In genomic region chr8:121577751-121578675, GRCm38 (mm10) we compare ENCODE assay signal across 8 mouse cellular contexts. TPM values are rescaled to one million over a fixed set of nuclear protein-coding genes. Genes with fewer than 3 reads are reported as not detected.
DNase-seq lines count a peak whose midpoint lies in the region; ATAC-seq and TF ChIP-seq lines count a peak whose summit lies in the region.

No protein-coding gene starts in this region.

- TF ChIP-seq POLR2A in spleen, adult 2 months (IDR thresholded peaks at IDR 0.05; ENCODE audit: low read depth, low read length): no peak

- TF ChIP-seq CTCF in spleen, adult 2 months (IDR thresholded peaks at IDR 0.05; ENCODE audit: extremely low read depth, insufficient read depth, insufficient read length, insufficient replicate concordance): no peak

- no peaks in the 10 kb centered on the region for H3K9me3 ChIP-seq in hindbrain, embryonic 10.5 days

- peaks cover 10% of the 10 kb centered on the region; the same call in 1 of the 2 replicates for H3K4me1 ChIP-seq in spleen, adult 2 months (ENCODE audit: control insufficient read depth, insufficient read depth, insufficient read length)
- peaks cover 56% of the 10 kb centered on the region for H3K4me1 ChIP-seq in hindbrain, embryonic 10.5 days (replicated peaks)

- peak; percentile 54 for DNase-seq in cerebellum, adult 9-11 months
- DNase-seq in cerebellum, adult 11 months: no peak
- no peak for DNase-seq in spleen, adult 2 months (ENCODE audit: low read depth in 1 of 2, low spot score in 2 of 2)
- DNase-seq in spleen, adult 18-20 months: no peak
- DNase-seq in hindbrain, embryonic 10.5 days (ENCODE audit: low spot score): peak; percentile 42
- DNase-seq in urinary bladder, postnatal 36 days (ENCODE audit: low spot score in 2 of 2): no peak
- no peak for DNase-seq in adrenal gland, postnatal 14 days

- 2% methylated on average over 43 of the region's 44 CpGs for WGBS in spleen, adult 2 months
- WGBS in hindbrain, embryonic 10.5 days: 3% methylated on average over 44 of the region's 44 CpGs

- no peaks in the 10 kb centered on the region for H3K27me3 ChIP-seq in spleen, adult 2 months (ENCODE audit: control insufficient read depth, insufficient read depth, low read length)
- no peaks in the 10 kb centered on the region for H3K27me3 ChIP-seq in hindbrain, embryonic 10.5 days (ENCODE audit: insufficient read depth, poor library complexity, severe bottlenecking)

- no peaks in the 10 kb centered on the region for H3K36me3 ChIP-seq in spleen, adult 2 months (ENCODE audit: control insufficient read depth, insufficient read depth, low read length)
- no peaks in the 10 kb centered on the region for H3K36me3 ChIP-seq in hindbrain, embryonic 10.5 days

- ATAC-seq in megakaryocyte-erythroid progenitor cell, adult 5-6 weeks (replicated peaks; ENCODE audit: low FRiP score, low TSS enrichment, poor library complexity, severe bottlenecking): peak; percentile 27

- peak overlapping the region; percentile 75 for H3K4me3 ChIP-seq in spleen, adult 2 months (ENCODE audit: extremely low read depth, insufficient read depth, insufficient read length)
- peak overlapping the region; percentile 87 for H3K4me3 ChIP-seq in hindbrain, embryonic 10.5 days

- H3K27ac ChIP-seq in spleen, adult 2 months (ENCODE audit: insufficient read depth, low read length): peak overlapping the region; percentile 31; the same call in 1 of the 2 replicates
- peak overlapping the region; percentile 89 for H3K27ac ChIP-seq in hindbrain, embryonic 10.5 days

RNA-seq across cellular contexts. Expression of gene Fbxo31, which starts 0.6 kb away (rescaled TPM):
- polyA plus RNA-seq in spleen, adult 2 months (2012; rRNA removed): 22.5 and 30.2 TPM in 2 replicates
- 16.7 and 18.8 TPM in 2 replicates for polyA plus RNA-seq in hindbrain, embryonic 10.5 days (2016; fragmentation: Nextera tagmentation; extraction: Ambion mirVana)
- total RNA-seq in megakaryocyte-erythroid progenitor cell, adult 5-6 weeks (2014; fragmentation: Nextera tagmentation): 16.1 and 28.2 TPM in 2 replicates
- total RNA-seq in megakaryocyte-erythroid progenitor cell, adult 5-6 weeks (2017): 7.8 and 9.5 TPM in 2 replicates
- 37.2 and 66.1 TPM in 2 replicates for total RNA-seq in adrenal gland, postnatal 14 days (2021)

RNA-seq across cellular contexts. Expression of gene Map1lc3b, which starts 12.1 kb away (rescaled TPM):
- 50.0 and 52.4 TPM in 2 replicates for polyA plus RNA-seq in spleen, adult 2 months (2012; rRNA removed)
- polyA plus RNA-seq in hindbrain, embryonic 10.5 days (2016; fragmentation: Nextera tagmentation; extraction: Ambion mirVana): 222 and 268 TPM in 2 replicates
- 59.8 and 72.6 TPM in 2 replicates for total RNA-seq in megakaryocyte-erythroid progenitor cell, adult 5-6 weeks (2014; fragmentation: Nextera tagmentation)
- total RNA-seq in megakaryocyte-erythroid progenitor cell, adult 5-6 weeks (2017): 49.2 and 80.3 TPM in 2 replicates
- 137 and 170 TPM in 2 replicates for total RNA-seq in adrenal gland, postnatal 14 days (2021)

RNA-seq across cellular contexts. Expression of gene 1700018B08Rik, which starts 33.9 kb away (rescaled TPM):
- polyA plus RNA-seq in spleen, adult 2 months (2012; rRNA removed): not detected in 2 replicates
- polyA plus RNA-seq in hindbrain, embryonic 10.5 days (2016; fragmentation: Nextera tagmentation; extraction: Ambion mirVana): 0.17 TPM in 1 of 2 replicates, not detected in the other
- not detected in 2 replicates for total RNA-seq in megakaryocyte-erythroid progenitor cell, adult 5-6 weeks (2014; fragmentation: Nextera tagmentation)
- not detected in 2 replicates for total RNA-seq in megakaryocyte-erythroid progenitor cell, adult 5-6 weeks (2017)
- not detected in 2 replicates for total RNA-seq in adrenal gland, postnatal 14 days (2021)

Comparison
In these comparisons a context has a peak if more than half of its experiments do, and no peak if none do; other contexts are left out.
1. DNase-seq: peak in cerebellum, adult 9-11 months (single experiment) and hindbrain, embryonic 10.5 days (single experiment); none in cerebellum, adult 11 months (single experiment), spleen, adult 2 months (0 of 2), spleen, adult 18-20 months (0 of 2), urinary bladder, postnatal 36 days (0 of 2) and adrenal gland, postnatal 14 days (single experiment).